In genomic region chr7:135939341-135939740, GRCm38 (mm10) we compare ENCODE assay signal across 18 mouse cellular contexts.
A peak's percentile ranks its signal among the peaks of the same experiment; 100 is the strongest.
DNase-seq lines count a peak whose midpoint lies in the region; ATAC-seq and TF ChIP-seq lines count a peak whose summit lies in the region.
"Had no signal": no experiment of that assay in that cellular context is flagged by ENCODE, and none has a peak within 500 bp of the region (broad histone marks: within the 10 kb centered on the region; RNA-seq: fewer than 3 reads in every experiment).

No protein-coding gene starts in this region.

- H3K36me3 ChIP-seq in forebrain, embryonic 16.5 days (ENCODE audit: control insufficient read depth, insufficient read depth), result no peaks in the 10 kb centered on the region
- H3K36me3 ChIP-seq in forebrain, embryonic 15.5 days, result no peaks in the 10 kb centered on the region
- H3K36me3 ChIP-seq: embryonic facial prominence, embryonic 12.5 days; heart, embryonic 13.5 days; hindbrain, embryonic 15.5 days had no signal

- H3K9me3 ChIP-seq in forebrain, embryonic 16.5 days (ENCODE audit: control insufficient read depth, low read length), result no peaks in the 10 kb centered on the region
- no peaks in the 10 kb centered on the region for H3K9me3 ChIP-seq in forebrain, embryonic 15.5 days
- H3K9me3 ChIP-seq: forebrain, embryonic 13.5 days; heart, embryonic 13.5 days; hindbrain, embryonic 15.5 days had no signal

- no peak for TF ChIP-seq CTCF in brain, embryonic 14.5 days (IDR thresholded peaks at IDR 0.05; ENCODE audit: borderline replicate concordance, extremely low read depth, insufficient read depth, insufficient read length)

- ATAC-seq in forebrain, embryonic 16.5 days, result 0 out of 2 replicates have a peak, but pooled peaks have one; percentile 23
- no peak for ATAC-seq in forebrain, embryonic 15.5 days (replicated peaks)
- ATAC-seq: forebrain, embryonic 13.5 days; intestine, embryonic 16.5 days had no signal

- DNase-seq in heart, adult 11 months, result peak; percentile 30
- DNase-seq in heart, adult 9 months (ENCODE audit: low spot score in 2 of 2), result no peak
- peak; percentile 74 for DNase-seq in brain, embryonic 14.5 days (ENCODE audit: low read depth)
- DNase-seq in layer of hippocampus, adult 8-10 months (ENCODE audit: low spot score in 2 of 2), result no peak
- DNase-seq: adrenal gland, adult 8-10 months; adrenal gland, postnatal 36 days; cerebellum, adult 11-12 months; cerebellum, adult 9-11 months; gastrocnemius, postnatal 14 days; heart, postnatal 36 days; kidney, adult 2 months had no signal

- H3K4me1 ChIP-seq in forebrain, embryonic 16.5 days (replicated peaks; ENCODE audit: control insufficient read depth, insufficient read depth, low read length), result peaks cover 9% of the 10 kb centered on the region; the same call in 1 of the 2 replicates
- peaks cover 11% of the 10 kb centered on the region for H3K4me1 ChIP-seq in forebrain, embryonic 15.5 days
- H3K4me1 ChIP-seq: embryonic facial prominence, embryonic 12.5 days; heart, embryonic 13.5 days; hindbrain, embryonic 15.5 days had no signal

- H3K27me3 ChIP-seq in forebrain, embryonic 16.5 days (replicated peaks; ENCODE audit: control insufficient read depth, insufficient read depth, low read length), result no peaks in the 10 kb centered on the region
- H3K27me3 ChIP-seq in forebrain, embryonic 15.5 days, result no peaks in the 10 kb centered on the region
- H3K27me3 ChIP-seq: embryonic facial prominence, embryonic 12.5 days; forebrain, embryonic 13.5 days; heart, embryonic 13.5 days; hindbrain, embryonic 15.5 days had no signal

- H3K4me3 ChIP-seq in forebrain, embryonic 16.5 days (replicated peaks; ENCODE audit: low read length), result no peak overlapping the region
- H3K4me3 ChIP-seq in forebrain, embryonic 15.5 days, result no peak overlapping the region
- H3K4me3 ChIP-seq: embryonic facial prominence, embryonic 12.5 days; forebrain, embryonic 13.5 days; heart, embryonic 13.5 days; hindbrain, embryonic 15.5 days had no signal

- H3K4me2 ChIP-seq in forebrain, embryonic 16.5 days (ENCODE audit: low read length), result no peak overlapping the region
- H3K4me2 ChIP-seq in forebrain, embryonic 15.5 days (replicated peaks), result no peak overlapping the region
- H3K4me2 ChIP-seq: embryonic facial prominence, embryonic 12.5 days; forebrain, embryonic 13.5 days; heart, embryonic 13.5 days; hindbrain, embryonic 15.5 days had no signal

- no peak overlapping the region for H3K9ac ChIP-seq in forebrain, embryonic 16.5 days (replicated peaks; ENCODE audit: low read depth, low read length)
- no peak overlapping the region for H3K9ac ChIP-seq in forebrain, embryonic 15.5 days (replicated peaks)
- H3K9ac ChIP-seq: embryonic facial prominence, embryonic 12.5 days; forebrain, embryonic 13.5 days; heart, embryonic 13.5 days; hindbrain, embryonic 15.5 days had no signal

- no peak overlapping the region for H3K27ac ChIP-seq in forebrain, embryonic 16.5 days (ENCODE audit: low read length)
- H3K27ac ChIP-seq in forebrain, embryonic 15.5 days (replicated peaks), result no peak overlapping the region
- H3K27ac ChIP-seq: embryonic facial prominence, embryonic 12.5 days; forebrain, embryonic 13.5 days; heart, embryonic 13.5 days; hindbrain, embryonic 15.5 days had no signal

- no peak for TF ChIP-seq POLR2A in brain, embryonic 14.5 days (IDR thresholded peaks at IDR 0.05; ENCODE audit: borderline replicate concordance, extremely low read depth, insufficient read depth, insufficient read length, poor library complexity, severe bottlenecking)

- 37% methylated on average over 5 of the region's 5 CpGs for WGBS in forebrain, embryonic 16.5 days
- WGBS in forebrain, embryonic 15.5 days, result 45% methylated on average over 5 of the region's 5 CpGs

Comparison
In these comparisons a context has a peak if more than half of its experiments do, and no peak if none do; other contexts are left out.
1. DNase-seq: peak in heart, adult 11 months (single experiment) and brain, embryonic 14.5 days (single experiment); none in heart, adult 9 months (0 of 2) and layer of hippocampus, adult 8-10 months (0 of 2).